Mouse (Mus musculus) kidney, postnatal 10 days (tissue): Measurements from ENCODE around the gene Gm49711.
A peak's percentile ranks its signal among the peaks of the same experiment; 100 is the strongest.

Experiments used
- DNase-seq: peaks from one replicate; pipeline ENCODE4 v3.0.0; 2021; ENCODE audit warnings: mixed read lengths

Gm49711 gene

GRCm38 (mm10) chr16:92127666-92128065 lies 69.5 kb downstream of the Gm49711 start:
- no peak for DNase-seq

- no peak for DNase-seq
Measured at GRCm38 (mm10) chr16:92129843-92130242, 71.7 kb downstream of the Gm49711 start.

- no peak for DNase-seq
Measured at GRCm38 (mm10) chr16:92132511-92132910, 74.4 kb downstream of the Gm49711 start.

- no peak for DNase-seq
Measured at GRCm38 (mm10) chr16:92134148-92134764, 76.1 kb downstream of the Gm49711 start.

GRCm38 (mm10) chr16:92136275-92136674 lies 78.2 kb downstream of the Gm49711 start:
- no peak for DNase-seq

- no peak for DNase-seq
Measured at GRCm38 (mm10) chr16:92139386-92140261, 81.5 kb downstream of the Gm49711 start.

DNA sequence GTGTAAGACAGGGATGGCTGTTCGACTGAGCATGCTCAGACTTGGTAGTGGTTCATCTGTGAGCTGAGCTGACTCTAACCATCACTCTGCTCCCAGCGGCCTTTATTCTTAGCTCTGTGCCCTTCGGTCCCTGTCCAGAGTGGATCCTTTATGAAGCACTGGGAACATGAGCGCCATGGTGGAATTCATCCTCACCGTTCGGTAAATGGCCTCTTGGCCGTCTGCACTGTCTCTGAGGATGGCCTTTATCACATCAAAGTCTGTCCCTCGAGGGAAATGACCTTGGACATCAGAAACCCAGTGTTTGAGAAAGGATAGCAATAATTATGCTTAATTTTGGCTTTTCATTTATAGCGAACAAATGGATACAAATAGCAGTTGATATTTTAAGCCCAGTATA lies 82.2 kb downstream of the Gm49711 start:
- DNase-seq = no peak

DNA sequence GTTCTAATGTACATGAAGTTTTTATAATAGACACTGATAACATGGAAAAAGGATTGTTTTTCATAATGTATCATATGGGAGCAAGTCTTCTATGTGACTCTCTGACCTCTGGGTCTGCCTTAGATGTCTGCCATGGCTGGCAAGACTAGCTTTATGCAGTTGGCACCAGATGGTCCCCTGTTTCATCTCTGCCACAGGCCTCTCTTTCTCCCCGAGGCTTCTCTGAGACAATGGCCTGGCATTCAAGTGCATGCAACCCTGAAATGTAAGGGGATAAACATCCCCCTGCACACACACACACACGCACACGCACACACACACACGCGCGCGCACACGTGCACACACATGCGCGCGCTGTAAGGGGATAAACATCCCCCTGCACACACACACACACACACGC lies 82.9 kb downstream of the Gm49711 start:
- DNase-seq = no peak

GRCm38 (mm10) chr16:92142426-92143012 lies 84.4 kb downstream of the Gm49711 start:
- DNase-seq = no peak

GRCm38 (mm10) chr16:92147631-92148366 lies 89.7 kb downstream of the Gm49711 start:
- no peak for DNase-seq

GRCm38 (mm10) chr16:92148367-92148728 lies 90.2 kb downstream of the Gm49711 start:
- no peak for DNase-seq

GRCm38 (mm10) chr16:92150975-92151374 lies 92.9 kb downstream of the Gm49711 start:
- no peak for DNase-seq

DNA sequence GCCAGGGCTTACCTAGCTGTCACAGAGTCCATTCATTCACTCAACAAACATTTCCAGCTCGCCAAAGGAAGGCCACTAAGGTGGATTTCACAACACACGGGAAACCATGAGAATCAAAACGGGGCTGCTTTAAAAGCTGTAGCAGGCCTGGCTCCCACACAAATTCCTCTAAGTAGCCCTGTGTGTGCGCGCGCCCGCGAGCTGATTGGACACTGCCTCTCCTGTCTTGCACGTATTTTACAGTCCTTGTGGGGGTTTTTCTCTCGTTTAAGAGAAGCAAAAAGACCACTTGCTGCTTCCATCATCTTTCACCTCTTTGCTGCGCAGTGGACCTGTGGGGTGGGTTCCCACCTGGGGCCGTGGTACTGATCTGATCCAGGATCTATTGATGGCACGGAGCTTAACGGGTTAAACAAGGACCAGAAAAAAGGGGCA lies 99.9 kb downstream of the Gm49711 start:
- DNase-seq = peak; percentile 69

GRCm38 (mm10) chr16:92158461-92159091 lies 100.5 kb downstream of the Gm49711 start:
- peak; percentile 86 for DNase-seq

- DNase-seq = peak; percentile 36
Measured at GRCm38 (mm10) chr16:92159114-92159513, 101.0 kb downstream of the Gm49711 start.

DNA sequence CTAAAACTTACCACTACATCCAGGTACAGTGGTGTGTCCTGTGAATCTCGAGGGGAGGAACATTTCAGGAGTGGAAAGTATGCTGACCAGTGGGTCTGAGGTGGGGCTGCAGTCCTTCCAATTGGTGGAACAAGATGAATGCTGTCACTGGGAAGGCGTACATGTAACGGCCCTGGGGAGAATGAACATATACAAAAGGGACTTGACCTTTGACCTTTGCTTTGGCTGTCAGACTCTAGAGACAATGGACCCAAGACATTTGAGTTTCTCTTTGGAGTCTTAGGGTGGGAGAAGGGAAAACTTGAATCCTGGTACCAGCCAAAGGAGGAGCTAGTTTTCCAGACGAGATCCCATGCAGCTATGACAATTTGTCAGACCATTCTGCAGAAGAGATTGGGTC lies 104.2 kb downstream of the Gm49711 start:
- DNase-seq = no peak

DNA sequence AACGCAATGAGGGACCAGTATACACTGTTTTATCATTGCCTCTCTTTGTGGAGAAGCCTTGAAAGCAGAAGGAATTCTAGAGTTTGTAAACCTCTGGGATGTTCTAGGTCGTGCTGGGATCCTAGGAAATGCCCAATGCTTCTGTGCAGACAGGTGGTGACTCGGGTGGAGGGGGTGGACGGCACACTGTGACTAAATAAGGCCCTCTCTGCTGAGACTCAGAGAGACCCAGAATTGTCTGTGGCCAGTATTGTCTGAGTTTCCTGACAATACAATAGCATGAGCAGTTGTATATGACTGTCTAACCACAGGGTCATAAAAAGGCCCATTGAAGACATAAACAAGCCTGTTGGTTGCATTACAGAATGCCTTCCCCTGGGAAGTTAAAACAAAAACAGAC lies 105.4 kb downstream of the Gm49711 start:
- DNase-seq = no peak

GRCm38 (mm10) chr16:92176052-92176451 lies 117.9 kb downstream of the Gm49711 start:
- DNase-seq = no peak

GRCm38 (mm10) chr16:92177718-92178117 lies 119.6 kb downstream of the Gm49711 start:
- peak; percentile 30 for DNase-seq

GRCm38 (mm10) chr16:92179306-92179705 lies 121.2 kb downstream of the Gm49711 start:
- no peak for DNase-seq

- no peak for DNase-seq
Measured at GRCm38 (mm10) chr16:92183477-92183876, 125.4 kb downstream of the Gm49711 start.

- DNase-seq = no peak
Measured at GRCm38 (mm10) chr16:92190603-92191002, 132.5 kb downstream of the Gm49711 start.

DNA sequence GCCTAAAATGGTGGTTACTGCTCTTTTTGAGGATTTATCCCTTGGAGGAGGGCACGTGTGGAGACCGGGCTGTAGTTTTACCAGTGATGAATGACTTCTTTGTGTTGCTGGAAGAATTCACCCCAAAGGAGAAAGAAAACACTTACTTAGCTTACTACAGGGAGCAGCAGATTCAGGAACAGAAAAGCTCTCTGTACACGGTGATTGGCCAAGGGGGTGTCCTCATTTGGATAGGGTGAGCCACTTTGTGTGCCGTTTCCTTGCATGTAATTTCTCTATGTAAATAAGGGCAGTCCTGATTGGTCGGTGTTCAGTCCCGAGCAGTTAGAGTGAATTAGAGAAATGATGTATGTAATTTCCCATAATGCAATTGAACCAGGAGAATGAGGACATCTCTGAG lies 137.0 kb downstream of the Gm49711 start:
- DNase-seq = no peak
